Mouse (Mus musculus) testis, postnatal 14 days (tissue): ENCODE data around the gene Apold1.

ENCODE experiments used
- DNase-seq: peaks from one replicate; pipeline ENCODE4 v3.0.0; 2021; ENCODE audit warnings: low spot score

Apold1 gene

GRCm38 (mm10) chr6:135029246-135029645 is 47.7 kb downstream of the Apold1 start:
- DNase-seq = no peak
